Mouse (Mus musculus) hindbrain, embryonic 11.5 days (tissue): ENCODE results near the gene Iqcc. TPM values are rescaled to one million over a fixed set of nuclear protein-coding genes. Genes with fewer than 3 reads are reported as not detected.
A peak's percentile ranks its signal among the peaks of the same experiment; 100 is the strongest.

Source experiments
- ATAC-seq: fragments of 200-750 bp; cut with Nextera tagmentation; 2 replicates; pipeline ENCODE4 v1.8.0; 2017; ENCODE audit warnings: mild to moderate bottlenecking, moderate TSS enrichment, moderate library complexity; ENCODE audit not compliant: low FRiP score
- DNase-seq: peaks from one replicate; pipeline ENCODE4 v3.0.0-alpha.2; 2015; ENCODE audit warnings: low spot score
- H3K27ac ChIP-seq: fragments of 300-500 bp; sonication (generic); 2 replicates; pipeline ENCODE4 v1.5.1; 2014; ENCODE audit warnings: mild to moderate bottlenecking, low read depth, low read length
- H3K27me3 ChIP-seq: fragments of 300-500 bp; sonication (generic); 2 replicates; pipeline ENCODE4 v1.6.1; 2014; ENCODE audit warnings: mild to moderate bottlenecking, low read length, moderate library complexity, mixed read lengths; ENCODE audit not compliant: control insufficient read depth, insufficient read depth
- H3K36me3 ChIP-seq: fragments of 300-500 bp; sonication (generic); 2 replicates; pipeline ENCODE4 v1.6.1; 2014; ENCODE audit warnings: mild to moderate bottlenecking, low read length, moderate library complexity, mixed read lengths; ENCODE audit not compliant: control insufficient read depth, insufficient read depth
- H3K4me1 ChIP-seq: fragments of 300-500 bp; sonication (generic); replicated peaks from 2 replicates; pipeline ENCODE4 v1.6.1; 2014; ENCODE audit warnings: low read length, mixed read lengths; ENCODE audit not compliant: control insufficient read depth, insufficient read depth
- H3K4me2 ChIP-seq: fragments of 300-500 bp; sonication (generic); replicated peaks from 2 replicates; pipeline ENCODE4 v1.6.1; 2014; ENCODE audit warnings: mild to moderate bottlenecking, low read depth, low read length
- H3K4me3 ChIP-seq: fragments of 300-500 bp; sonication (generic); 2 replicates; pipeline ENCODE4 v1.5.1; 2014; ENCODE audit warnings: low read depth, low read length
- H3K9ac ChIP-seq: fragments of 300-500 bp; sonication (generic); 2 replicates; pipeline ENCODE4 v1.6.1; 2014; ENCODE audit warnings: low read depth, low read length
- H3K9me3 ChIP-seq: fragments of 300-500 bp; sonication (generic); 2 replicates; pipeline ENCODE4 v1.6.1; 2016; ENCODE audit warnings: low read length; ENCODE audit not compliant: control insufficient read depth
- WGBS: fragments of 180-500 bp; shearing (Covaris S2); extraction: QIAGEN DNeasy Blood & Tissue Kit; methylation state at CpG from one replicate; pipeline ENCODE4 v1.1.7; 2014; 5-methylcytosine and 5-hydroxymethylcytosine counted together
- polyA plus RNA-seq: library from polyadenylated mRNA; unstranded; fragments of >200 nt; fragmentation: Nextera tagmentation; extraction: Ambion mirVana; gene quantifications from 2 replicates; pipeline ENCODE4 v1.2.1, GENCODE M21; 2014

Gene Iqcc
- polyA plus RNA-seq, 1 experiment from 2014 or later, result 25.7 TPM

GRCm38 (mm10) chr4:129625029-129625370 is 6.1 kb upstream of the Iqcc start:
- Histone ChIP-seq H3K9ac (peak overlapping the region; percentile 16), H3K27ac (peak overlapping the region; percentile 82), H3K9me3 (no peaks in the 10 kb centered on the region), H3K4me3 (peak overlapping the region; percentile 58; the same call in 1 of the 2 replicates), H3K27me3 (no peaks in the 10 kb centered on the region), H3K36me3 (peaks cover 16% of the 10 kb centered on the region), H3K4me2 (peak overlapping the region; percentile 71), H3K4me1 (peaks cover 12% of the 10 kb centered on the region)
- DNase-seq (peak; percentile 79), ATAC-seq (peak; percentile 6; the same call in 1 of the 2 replicates)
- 2% methylated on average over 6 of the region's 6 CpGs for WGBS

DNA sequence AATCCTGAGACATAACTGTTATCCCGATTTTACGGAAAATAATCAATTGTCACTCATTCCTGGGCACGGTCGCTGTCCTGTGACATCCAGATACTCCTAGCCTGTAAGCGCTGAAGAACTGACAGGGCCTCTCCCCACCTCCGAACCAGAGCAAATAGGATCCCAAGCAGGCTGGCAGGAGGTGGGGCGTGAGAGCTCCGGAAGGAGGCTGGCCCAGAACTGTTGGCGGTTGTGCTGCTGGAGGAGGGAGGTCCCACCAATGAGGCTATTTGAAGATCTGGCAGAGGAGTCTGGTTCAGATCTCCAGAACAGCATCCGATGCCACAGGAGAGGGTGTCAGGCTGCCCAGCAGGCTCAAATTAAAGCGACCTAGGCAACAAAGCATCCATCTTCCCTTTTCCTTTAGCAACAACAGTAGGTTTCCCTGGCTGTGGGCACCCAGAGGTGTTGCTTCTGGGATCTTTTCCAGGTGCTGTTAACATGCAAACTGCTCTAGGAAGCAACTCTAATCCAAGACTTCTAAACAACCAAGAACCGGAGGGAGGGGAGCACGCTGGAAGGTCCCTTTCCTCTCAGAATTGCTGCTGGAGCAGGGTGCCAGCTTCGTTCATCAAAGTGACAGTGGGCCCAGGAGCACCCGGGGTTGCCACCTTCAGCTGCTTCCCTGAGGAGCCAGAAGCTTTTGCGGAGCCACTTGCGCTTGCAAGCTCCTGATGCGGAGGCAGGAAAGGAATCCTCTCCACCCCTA is 5.6 kb upstream of the Iqcc start:
- H3K4me1 ChIP-seq, result peaks cover 12% of the 10 kb centered on the region
- WGBS, result 1% methylated on average over 18 of the region's 18 CpGs
- H3K36me3 ChIP-seq, result peaks cover 14% of the 10 kb centered on the region
- peak overlapping the region; percentile 66 for H3K9ac ChIP-seq
- DNase-seq (peak; percentile 76), ATAC-seq (peak; percentile 87)
- H3K4me2 ChIP-seq, result peak overlapping the region; percentile 71
- no peaks in the 10 kb centered on the region for H3K9me3 ChIP-seq
- peak overlapping the region; percentile 82 for H3K27ac ChIP-seq
- H3K27me3 ChIP-seq, result no peaks in the 10 kb centered on the region
- H3K4me3 ChIP-seq, result peak overlapping the region; percentile 58

- Histone ChIP-seq H3K4me1 (peaks cover 12% of the 10 kb centered on the region), H3K27me3 (no peaks in the 10 kb centered on the region), H3K36me3 (peaks cover 7% of the 10 kb centered on the region), H3K4me2 (peak within 1 kb of the TSS; percentile 71), H3K9ac (peak within 1 kb of the TSS; percentile 66), H3K4me3 (peak within 1 kb of the TSS; percentile 58), H3K27ac (peak within 1 kb of the TSS; percentile 82), H3K9me3 (no peaks in the 10 kb centered on the region)
- DNase-seq, result peak; percentile 66
- ATAC-seq, result peak; percentile 56
- WGBS, result under 1% methylated on average over 10 of the region's 10 CpGs
These were observed 4.8 kb upstream of the Iqcc start, which contains the start of gene Ccdc28b for GRCm38 (mm10) chr4:129623681-129624091. Gene Ccdc28b, minus strand, starts transcription at chr4:129623947.

DNA sequence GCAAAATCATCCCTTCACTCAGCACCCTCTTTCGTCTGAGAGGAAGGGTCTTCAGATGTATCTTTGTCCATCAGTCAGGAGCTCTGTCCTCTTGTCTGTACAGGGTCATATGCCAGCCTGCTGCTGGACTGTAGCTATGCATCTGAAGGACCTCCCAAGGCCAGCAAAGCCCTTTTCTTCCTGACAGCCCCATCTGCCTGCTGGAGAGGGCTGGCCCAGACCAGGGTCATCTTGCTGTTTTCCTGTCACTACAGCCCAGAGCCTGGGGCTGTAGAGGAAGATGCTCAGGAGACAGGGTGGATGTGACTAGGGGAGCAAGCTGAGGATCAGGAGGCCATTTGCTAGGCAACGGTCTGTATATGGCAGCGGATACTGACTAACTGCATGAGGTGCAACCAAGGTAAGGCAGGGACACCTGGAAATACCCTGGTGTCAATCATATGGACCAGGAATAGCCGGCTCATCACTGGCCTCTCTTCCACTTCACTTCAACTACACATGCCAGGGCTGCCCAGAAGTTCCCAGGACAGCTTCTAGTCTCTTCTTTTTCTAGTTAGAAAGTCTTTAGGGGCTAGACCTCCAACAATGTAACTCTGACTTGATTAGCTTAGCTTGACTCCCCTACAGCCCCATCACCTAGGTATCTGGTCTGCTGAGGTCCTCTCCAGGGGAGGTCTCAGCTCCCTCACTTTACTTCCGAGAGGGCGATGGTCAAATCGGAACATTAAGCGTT is 4.1 kb upstream of the Iqcc start:
- WGBS, result 25% methylated on average over 8 of the region's 8 CpGs
- peak overlapping the region; percentile 58 for H3K4me3 ChIP-seq
- no peak for ATAC-seq
- no peaks in the 10 kb centered on the region for H3K27me3 ChIP-seq
- peaks cover 14% of the 10 kb centered on the region for H3K4me1 ChIP-seq
- H3K9ac ChIP-seq, result peak overlapping the region; percentile 66
- no peaks in the 10 kb centered on the region for H3K9me3 ChIP-seq
- H3K36me3 ChIP-seq, result 0 out of 2 replicates have a peak, but pooled peaks cover 3% of the 10 kb centered on the region
- no peak for DNase-seq
- peak overlapping the region; percentile 71 for H3K4me2 ChIP-seq
- peak overlapping the region; percentile 82; the same call in 1 of the 2 replicates for H3K27ac ChIP-seq

GRCm38 (mm10) chr4:129622120-129622802 is 3.4 kb upstream of the Iqcc start:
- Histone ChIP-seq H3K27me3 (no peaks in the 10 kb centered on the region), H3K9ac (peak overlapping the region; percentile 66), H3K4me3 (no peak overlapping the region), H3K4me2 (peak overlapping the region; percentile 71; the same call in 1 of the 2 replicates), H3K4me1 (peaks cover 14% of the 10 kb centered on the region), H3K27ac (no peak overlapping the region), H3K9me3 (no peaks in the 10 kb centered on the region), H3K36me3 (0 out of 2 replicates have a peak, but pooled peaks cover 3% of the 10 kb centered on the region)
- DNase-seq (no peak), ATAC-seq (no peak)
- 81% methylated on average over 11 of the region's 11 CpGs for WGBS

GRCm38 (mm10) chr4:129621283-129621841 is 2.5 kb upstream of the Iqcc start:
- H3K27me3 ChIP-seq, result no peaks in the 10 kb centered on the region
- H3K4me2 ChIP-seq, result no peak overlapping the region
- H3K4me3 ChIP-seq, result no peak overlapping the region
- peaks cover 2% of the 10 kb centered on the region; the same call in 1 of the 2 replicates for H3K36me3 ChIP-seq
- 85% methylated on average over 8 of the region's 8 CpGs for WGBS
- no peak for DNase-seq
- no peak overlapping the region for H3K9ac ChIP-seq
- no peaks in the 10 kb centered on the region for H3K9me3 ChIP-seq
- no peak for ATAC-seq
- H3K27ac ChIP-seq, result no peak overlapping the region
- peaks cover 14% of the 10 kb centered on the region for H3K4me1 ChIP-seq

GRCm38 (mm10) chr4:129620419-129621282 is 1.8 kb upstream of the Iqcc start:
- no peak overlapping the region for H3K9ac ChIP-seq

More at GRCm38 (mm10) chr4:129620419-129621282, 1.8 kb upstream of the Iqcc start:
- ATAC-seq (no peak), DNase-seq (no peak)
- H3K4me3 ChIP-seq, result no peak overlapping the region
- H3K4me1 ChIP-seq, result peaks cover 14% of the 10 kb centered on the region
- H3K27ac ChIP-seq, result no peak overlapping the region
- no peak overlapping the region for H3K4me2 ChIP-seq
- H3K36me3 ChIP-seq, result peaks cover 2% of the 10 kb centered on the region; the same call in 1 of the 2 replicates
- 88% methylated on average over 11 of the region's 11 CpGs for WGBS
- H3K27me3 ChIP-seq, result no peaks in the 10 kb centered on the region
- H3K9me3 ChIP-seq, result no peaks in the 10 kb centered on the region
